8 mouse cellular contexts compared by ENCODE assay signal in the genomic region with DNA sequence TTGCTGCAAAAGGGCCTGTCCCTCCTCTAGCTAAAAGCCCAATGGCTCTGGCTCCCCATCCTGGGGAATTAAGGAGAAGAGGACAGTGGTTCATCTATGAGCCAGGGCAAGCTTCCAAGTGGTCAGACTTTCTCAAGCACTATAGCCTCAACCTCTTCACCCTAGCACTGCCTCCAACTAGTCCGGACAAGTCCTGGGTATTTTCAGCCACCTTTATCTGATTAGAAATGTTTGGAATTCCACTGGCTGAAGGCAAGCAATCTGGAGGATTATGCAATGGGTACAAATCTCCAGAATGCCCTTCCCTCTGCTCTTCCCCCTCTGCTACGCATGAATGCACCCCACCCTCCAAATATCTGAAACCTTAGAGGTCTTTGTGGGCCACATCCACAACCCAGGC. TPM values are rescaled to one million over a fixed set of nuclear protein-coding genes. Genes with fewer than 3 reads are reported as not detected.
DNase-seq lines count a peak whose midpoint lies in the region; ATAC-seq and TF ChIP-seq lines count a peak whose summit lies in the region.

No protein-coding gene starts in this region.

- no peak overlapping the region for H3K27ac ChIP-seq in lung, embryonic 14.5 days (ENCODE audit: low read depth)
- H3K27ac ChIP-seq in intestine, embryonic 16.5 days (ENCODE audit: low read length), result no peak overlapping the region

- TF ChIP-seq CTCF in lung, embryonic 14.5 days (IDR thresholded peaks at IDR 0.05; ENCODE audit: low read depth), result no peak

- no peak overlapping the region for H3K4me2 ChIP-seq in lung, embryonic 14.5 days
- H3K4me2 ChIP-seq in intestine, embryonic 16.5 days (ENCODE audit: low read depth, low read length), result no peak overlapping the region

- H3K9me3 ChIP-seq in lung, embryonic 14.5 days (ENCODE audit: low read depth, low read length), result no peaks in the 10 kb centered on the region
- H3K9me3 ChIP-seq in intestine, embryonic 16.5 days (ENCODE audit: control insufficient read depth, low read length), result no peaks in the 10 kb centered on the region

- 27% methylated on average over 2 of the region's 2 CpGs for WGBS in lung, embryonic 14.5 days
- WGBS in intestine, embryonic 16.5 days, result 35% methylated on average over 2 of the region's 2 CpGs

- H3K9ac ChIP-seq in lung, embryonic 14.5 days, result no peak overlapping the region
- no peak overlapping the region for H3K9ac ChIP-seq in intestine, embryonic 16.5 days (ENCODE audit: low read depth, low read length)

- no peak; the same call in 1 of the 2 replicates for ATAC-seq in lung, embryonic 14.5 days (ENCODE audit: insufficient read depth)
- no peak for ATAC-seq in intestine, embryonic 16.5 days

- H3K4me3 ChIP-seq in lung, embryonic 14.5 days (ENCODE audit: low read depth, low read length), result no peak overlapping the region
- no peak overlapping the region for H3K4me3 ChIP-seq in intestine, embryonic 16.5 days (ENCODE audit: low read length)

- no peaks in the 10 kb centered on the region for H3K27me3 ChIP-seq in lung, embryonic 14.5 days (ENCODE audit: insufficient read depth, low read length)
- H3K27me3 ChIP-seq in intestine, embryonic 16.5 days (replicated peaks; ENCODE audit: control insufficient read depth, insufficient read depth, low read length), result no peaks in the 10 kb centered on the region

- H3K4me1 ChIP-seq in lung, embryonic 14.5 days (ENCODE audit: insufficient read depth), result peaks cover 13% of the 10 kb centered on the region
- peaks cover 20% of the 10 kb centered on the region for H3K4me1 ChIP-seq in intestine, embryonic 16.5 days (ENCODE audit: control insufficient read depth, insufficient read depth, low read length)

- intact Hi-C loops in heart, postnatal 36 days (cut with DNase I), result no loop called here
- intact Hi-C loops in heart, postnatal 10 days (cut with DNase I), result no loop called here

- peak; percentile 97 for DNase-seq in heart, adult 11 months
- no peak for DNase-seq in heart, postnatal 36 days
- peak; percentile 89 for DNase-seq in NIH3T3 (ENCODE audit: low read depth)
- DNase-seq in heart, postnatal 10 days, result peak; percentile 40 to 47
- DNase-seq in lung, embryonic 14.5 days, result peak; percentile 23
- no peak for DNase-seq in embryo, embryonic 11 days
- DNase-seq in spleen, adult 12 weeks (ENCODE audit: low spot score), result no peak

- no peaks in the 10 kb centered on the region for H3K36me3 ChIP-seq in lung, embryonic 14.5 days (ENCODE audit: insufficient read depth)
- 0 out of 2 replicates have a peak, but pooled peaks cover 5% of the 10 kb centered on the region for H3K36me3 ChIP-seq in intestine, embryonic 16.5 days (ENCODE audit: control insufficient read depth, insufficient read depth, low read length)

RNA-seq across cellular contexts. Expression of a gene that starts 38.5 kb away (rescaled TPM):
- 10 to 100 TPM; 13.1 to 16.0 TPM for total RNA-seq in heart, postnatal 36 days (2021)
- 10 to 100 TPM; 17.9 to 22.4 TPM for total RNA-seq in heart, postnatal 10 days (2021)
- 51.4 and 59.6 TPM in 2 replicates for polyA plus RNA-seq in lung, embryonic 14.5 days (2014; fragmentation: Nextera tagmentation; extraction: Ambion mirVana)
- polyA plus RNA-seq in intestine, embryonic 16.5 days (2015; fragmentation: Nextera tagmentation; extraction: Ambion mirVana), result 14.8 and 15.3 TPM in 2 replicates

RNA-seq across cellular contexts. Expression of a gene that starts 39.1 kb away (rescaled TPM):
- total RNA-seq in heart, postnatal 36 days (2021), result 10 to 100 TPM; 52.5 to 73.5 TPM
- total RNA-seq in heart, postnatal 10 days (2021), result 10 to 100 TPM; 40.0 to 72.4 TPM
- polyA plus RNA-seq in lung, embryonic 14.5 days (2014; fragmentation: Nextera tagmentation; extraction: Ambion mirVana), result 102 and 103 TPM in 2 replicates
- polyA plus RNA-seq in intestine, embryonic 16.5 days (2015; fragmentation: Nextera tagmentation; extraction: Ambion mirVana), result 65.8 and 66.8 TPM in 2 replicates

RNA-seq across cellular contexts. Expression of a gene that starts 55.3 kb away (rescaled TPM):
- 1 to 10 TPM in 1 of 2 experiments, under 1 TPM in 1; 0.89 to 1.6 TPM for total RNA-seq in heart, postnatal 36 days (2021)
- total RNA-seq in heart, postnatal 10 days (2021), result 10 to 100 TPM; 16.0 to 17.8 TPM
- polyA plus RNA-seq in lung, embryonic 14.5 days (2014; fragmentation: Nextera tagmentation; extraction: Ambion mirVana), result 126 and 128 TPM in 2 replicates
- 45.7 and 51.5 TPM in 2 replicates for polyA plus RNA-seq in intestine, embryonic 16.5 days (2015; fragmentation: Nextera tagmentation; extraction: Ambion mirVana)

RNA-seq across cellular contexts. Expression of a gene that starts 56.4 kb away (rescaled TPM):
- total RNA-seq in heart, postnatal 36 days (2021), result 10 to 100 TPM; 50.9 to 53.7 TPM
- 10 to 100 TPM; 72.9 to 84.2 TPM for total RNA-seq in heart, postnatal 10 days (2021)
- 122 and 123 TPM in 2 replicates for polyA plus RNA-seq in lung, embryonic 14.5 days (2014; fragmentation: Nextera tagmentation; extraction: Ambion mirVana)
- polyA plus RNA-seq in intestine, embryonic 16.5 days (2015; fragmentation: Nextera tagmentation; extraction: Ambion mirVana), result 96.1 and 107 TPM in 2 replicates

Comparison
In these comparisons a context has a peak if more than half of its experiments do, and no peak if none do; other contexts are left out.
1. DNase-seq: peak in heart, adult 11 months (single experiment), NIH3T3 (single experiment), heart, postnatal 10 days (2 of 2) and lung, embryonic 14.5 days (single experiment); none in heart, postnatal 36 days (0 of 2), embryo, embryonic 11 days (single experiment) and spleen, adult 12 weeks (single experiment).
2. RNA of a gene that starts 55.3 kb away (total RNA-seq): 16.0 to 17.8 TPM in heart, postnatal 10 days; 0.89 to 1.6 TPM in heart, postnatal 36 days; every median in the first group is over 4 times any median in the second.